Mouse (Mus musculus) midbrain, embryonic 10.5 days (tissue): ENCODE results near the gene Ambp. TPM values are rescaled to one million over a fixed set of nuclear protein-coding genes. Genes with fewer than 3 reads are reported as not detected.

Source experiments
- DNase-seq: peaks from one replicate; pipeline ENCODE4 v3.0.0-alpha.2; 2017; ENCODE audit warnings: low spot score
- H3K27ac ChIP-seq: fragments of 300-500 bp; sonication (generic); replicated peaks from 2 replicates; pipeline ENCODE4 v1.5.1; 2016; ENCODE audit warnings: mild to moderate bottlenecking
- H3K27me3 ChIP-seq: fragments of 300-500 bp; sonication (generic); 2 replicates; pipeline ENCODE4 v1.6.1; 2016; ENCODE audit warnings: low read depth, mild to moderate bottlenecking; ENCODE audit not compliant: poor library complexity, severe bottlenecking
- H3K36me3 ChIP-seq: fragments of 300-500 bp; sonication (generic); 2 replicates; pipeline ENCODE4 v1.6.1; 2016; ENCODE audit warnings: mild to moderate bottlenecking, moderate library complexity
- H3K4me1 ChIP-seq: fragments of 300-500 bp; sonication (generic); 2 replicates; pipeline ENCODE4 v1.6.1; 2016
- H3K4me3 ChIP-seq: fragments of 300-500 bp; sonication (generic); 2 replicates; pipeline ENCODE4 v1.5.1; 2016; ENCODE audit warnings: mild to moderate bottlenecking, moderate library complexity
- H3K9me3 ChIP-seq: fragments of 300-500 bp; sonication (generic); replicated peaks from 2 replicates; pipeline ENCODE4 v1.6.1; 2016; ENCODE audit warnings: mild to moderate bottlenecking
- WGBS: fragments of 180-500 bp; shearing (Covaris S2); methylation state at CpG from one replicate; pipeline ENCODE4 v1.1.7; 2016; 5-methylcytosine and 5-hydroxymethylcytosine counted together
- polyA plus RNA-seq: library from polyadenylated mRNA; unstranded; fragments of >200 nt; fragmentation: Nextera tagmentation; extraction: Ambion mirVana; gene quantifications from 2 replicates; pipeline ENCODE4 v1.2.1, GENCODE M21; 2016

Gene Ambp
- not detected in 2 replicates for polyA plus RNA-seq

DNA sequence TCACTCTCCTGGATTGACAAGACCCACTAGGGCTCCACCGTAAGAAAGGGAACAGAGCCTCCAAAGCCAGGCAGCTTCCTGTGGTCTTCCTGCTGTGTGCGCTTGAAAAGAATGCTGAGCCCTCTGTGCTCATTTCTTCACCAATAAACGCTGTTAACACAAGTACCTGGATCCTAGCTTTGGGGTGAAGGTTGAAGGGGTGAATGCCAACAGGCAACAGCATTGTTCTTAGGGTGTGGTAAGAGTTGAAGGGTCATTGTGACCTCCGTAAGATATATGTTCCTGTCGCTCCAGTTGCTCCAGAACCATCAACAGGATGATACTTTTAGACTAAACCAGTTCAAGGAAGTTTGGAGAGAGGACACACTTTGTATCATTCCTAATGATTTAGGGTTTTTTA, at the start of gene Ambp:
Gene Ambp (minus strand): TSS at position 101 of the 400 bp plus-strand sequence.
- no peak within 1 kb of the TSS for H3K4me3 ChIP-seq
- no peaks in the 10 kb centered on the region for H3K27me3 ChIP-seq
- 66% methylated on average over 5 of the region's 5 CpGs for WGBS
- H3K4me1 ChIP-seq: no peaks in the 10 kb centered on the region
- H3K9me3 ChIP-seq: no peaks in the 10 kb centered on the region
- no peak within 1 kb of the TSS for H3K27ac ChIP-seq
- DNase-seq: no peak
- no peaks in the 10 kb centered on the region for H3K36me3 ChIP-seq

DNA sequence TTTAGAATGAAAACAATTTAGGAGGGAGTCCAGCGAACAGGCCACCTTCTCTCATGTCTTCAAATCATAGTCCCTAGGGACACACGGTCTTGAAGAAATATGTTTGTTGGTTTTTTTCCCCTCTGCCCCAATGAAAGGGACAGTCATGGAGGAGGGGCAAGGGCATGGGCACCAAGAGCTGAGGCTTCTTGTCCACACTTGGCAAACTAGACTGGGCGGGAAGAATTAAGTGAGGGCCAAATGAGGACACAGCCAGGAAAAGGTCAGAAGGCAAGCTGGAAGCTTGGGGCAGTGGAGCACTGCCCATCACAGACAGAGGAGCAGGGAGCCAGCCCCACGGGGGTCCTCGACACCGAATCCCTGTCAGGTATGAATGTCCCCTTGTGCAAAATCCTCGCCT, 49.3 kb upstream of the Ambp start:
- WGBS: 85% methylated on average over 7 of the region's 7 CpGs
- Histone ChIP-seq H3K27ac (no peak overlapping the region), H3K9me3 (no peaks in the 10 kb centered on the region), H3K27me3 (no peaks in the 10 kb centered on the region), H3K4me3 (no peak overlapping the region), H3K36me3 (no peaks in the 10 kb centered on the region), H3K4me1 (no peaks in the 10 kb centered on the region)
- no peak for DNase-seq

DNA sequence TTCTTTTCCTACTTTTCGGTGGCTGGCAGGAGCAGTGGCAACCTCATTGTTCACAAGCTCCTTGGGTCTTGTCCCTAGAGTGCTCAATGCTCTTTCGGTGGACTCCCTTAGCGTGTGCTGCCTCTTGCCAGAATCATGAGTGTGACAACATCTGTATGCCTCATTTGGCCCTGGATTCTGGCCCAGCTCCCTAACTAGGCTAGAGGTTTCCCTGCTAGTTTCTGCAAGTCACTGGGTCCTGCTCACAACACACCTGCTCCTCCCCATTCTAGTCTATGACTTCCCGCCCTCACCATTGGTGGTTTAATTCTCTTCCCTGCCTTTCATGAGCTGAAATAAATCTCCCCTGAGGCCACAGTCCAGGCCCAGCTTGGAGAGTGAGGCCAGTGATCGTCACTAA, 44.8 kb upstream of the Ambp start:
- Histone ChIP-seq H3K9me3 (no peaks in the 10 kb centered on the region), H3K4me1 (no peaks in the 10 kb centered on the region), H3K4me3 (no peak overlapping the region), H3K27ac (no peak overlapping the region), H3K27me3 (no peaks in the 10 kb centered on the region), H3K36me3 (no peaks in the 10 kb centered on the region)
- 84% methylated on average over 5 of the region's 5 CpGs for WGBS
- DNase-seq: no peak

DNA sequence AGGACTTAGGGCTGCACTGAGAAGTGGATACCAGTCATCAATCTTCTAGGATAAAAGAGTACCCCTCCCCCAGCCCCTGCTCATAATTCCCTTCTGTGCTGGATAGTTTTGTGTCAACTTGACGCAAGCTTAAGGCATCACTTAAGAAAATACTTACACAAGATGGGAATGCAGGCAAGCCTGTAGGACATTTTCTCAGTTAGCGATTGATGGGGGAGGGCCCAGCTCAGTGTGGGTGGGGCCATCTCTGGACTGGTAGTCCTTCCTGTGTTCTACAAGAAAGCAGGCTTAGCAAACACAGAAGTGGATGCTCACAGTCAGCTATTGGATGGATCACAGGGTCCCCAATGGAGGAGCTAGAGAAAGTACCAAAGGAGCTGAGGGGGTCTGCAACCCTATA, 39.8 kb upstream of the Ambp start:
- H3K4me3 ChIP-seq: no peak overlapping the region
- H3K36me3 ChIP-seq: no peaks in the 10 kb centered on the region
- H3K9me3 ChIP-seq: no peaks in the 10 kb centered on the region
- H3K27ac ChIP-seq: no peak overlapping the region
- H3K4me1 ChIP-seq: 0 out of 2 replicates have a peak, but pooled peaks cover 4% of the 10 kb centered on the region
- no peak for DNase-seq
- H3K27me3 ChIP-seq: no peaks in the 10 kb centered on the region
- WGBS: 84% methylated on average over 2 of the region's 2 CpGs

DNA sequence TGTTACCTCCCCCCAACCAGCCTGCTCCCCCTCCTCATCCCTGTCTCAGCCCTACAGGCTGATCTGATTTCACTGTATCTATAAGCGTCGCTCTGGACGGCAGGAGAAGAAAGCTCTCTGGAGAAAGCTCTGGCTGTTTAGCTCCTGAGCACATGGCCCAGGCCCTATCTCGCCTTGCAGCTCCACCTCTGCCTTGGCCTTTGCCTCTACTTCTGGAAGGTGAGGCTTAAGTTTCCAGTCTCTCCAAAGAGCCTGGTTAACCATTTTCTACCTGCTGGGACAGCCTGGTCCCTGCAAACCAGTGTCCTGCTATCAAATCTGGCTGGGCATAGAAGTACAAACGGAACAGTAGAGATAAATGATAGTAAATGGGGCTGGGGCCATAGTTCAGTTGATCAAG, 37.0 kb upstream of the Ambp start:
- Histone ChIP-seq H3K4me3 (no peak overlapping the region), H3K36me3 (no peaks in the 10 kb centered on the region), H3K9me3 (no peaks in the 10 kb centered on the region), H3K4me1 (peaks cover 9% of the 10 kb centered on the region), H3K27ac (no peak overlapping the region), H3K27me3 (no peaks in the 10 kb centered on the region)
- WGBS: 84% methylated on average over 5 of the region's 5 CpGs
- DNase-seq: no peak

DNA sequence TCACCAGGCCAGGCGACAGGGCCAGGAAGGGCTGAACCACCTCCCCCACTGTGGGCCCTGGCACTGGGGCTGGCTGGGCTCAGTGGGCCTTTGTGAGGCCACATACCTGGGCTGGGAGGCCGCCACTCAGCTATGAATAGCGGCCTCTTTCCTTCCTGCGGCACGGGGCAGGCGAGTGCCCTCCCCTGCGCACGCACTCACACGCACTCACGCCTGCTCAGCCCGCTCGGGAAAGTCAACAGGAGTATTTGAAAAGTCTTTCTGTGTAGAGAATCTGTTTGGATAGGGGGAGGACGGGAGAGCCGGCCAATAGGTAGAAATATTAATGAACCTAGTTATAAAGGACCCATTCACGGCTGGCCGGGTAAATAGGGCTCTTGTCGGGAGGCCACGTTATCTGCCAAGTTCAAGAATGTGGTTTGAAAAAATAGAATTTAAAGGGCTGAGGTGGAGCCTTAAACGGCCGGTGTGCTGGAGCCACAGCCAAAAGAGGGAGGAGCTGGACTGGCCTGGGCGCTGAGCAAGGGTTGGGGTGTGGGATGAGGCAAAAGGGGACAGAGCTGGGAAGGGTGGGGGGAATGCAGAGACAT, 31.8 kb upstream of the Ambp start:
- Histone ChIP-seq H3K9me3 (no peaks in the 10 kb centered on the region), H3K4me3 (no peak overlapping the region), H3K27ac (peak overlapping the region; percentile 43; the same call in 1 of the 2 replicates), H3K36me3 (no peaks in the 10 kb centered on the region), H3K27me3 (peaks cover 7% of the 10 kb centered on the region; the same call in 1 of the 2 replicates), H3K4me1 (peaks cover 16% of the 10 kb centered on the region)
- no peak for DNase-seq
- WGBS: 63% methylated on average over 21 of the region's 21 CpGs

DNA sequence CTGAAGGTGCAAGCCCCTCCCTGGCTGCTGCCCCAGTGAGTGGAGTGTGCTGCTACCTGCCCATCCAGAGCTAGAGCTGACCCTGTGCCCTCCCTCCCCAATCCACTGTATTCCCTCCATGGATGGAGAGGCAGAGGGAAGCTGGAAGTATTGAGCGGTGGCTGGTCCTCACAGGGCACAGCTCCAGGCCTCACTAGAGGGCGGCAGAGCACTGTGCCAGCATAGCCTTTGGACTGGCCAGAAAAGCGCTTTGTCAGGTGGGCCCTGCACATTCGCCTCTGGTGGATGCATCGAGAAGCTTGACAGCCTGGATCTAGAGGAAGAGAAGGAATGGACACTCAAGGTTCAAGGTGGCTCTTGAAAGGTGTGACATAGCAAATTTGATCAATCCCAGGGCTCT, 27.0 kb upstream of the Ambp start:
- Histone ChIP-seq H3K4me3 (no peak overlapping the region), H3K4me1 (peaks cover 6% of the 10 kb centered on the region), H3K36me3 (no peaks in the 10 kb centered on the region), H3K27me3 (peaks cover 7% of the 10 kb centered on the region; the same call in 1 of the 2 replicates), H3K9me3 (no peaks in the 10 kb centered on the region), H3K27ac (no peak overlapping the region)
- DNase-seq: peak; percentile 61
- WGBS: 8% methylated on average over 5 of the region's 5 CpGs

DNA sequence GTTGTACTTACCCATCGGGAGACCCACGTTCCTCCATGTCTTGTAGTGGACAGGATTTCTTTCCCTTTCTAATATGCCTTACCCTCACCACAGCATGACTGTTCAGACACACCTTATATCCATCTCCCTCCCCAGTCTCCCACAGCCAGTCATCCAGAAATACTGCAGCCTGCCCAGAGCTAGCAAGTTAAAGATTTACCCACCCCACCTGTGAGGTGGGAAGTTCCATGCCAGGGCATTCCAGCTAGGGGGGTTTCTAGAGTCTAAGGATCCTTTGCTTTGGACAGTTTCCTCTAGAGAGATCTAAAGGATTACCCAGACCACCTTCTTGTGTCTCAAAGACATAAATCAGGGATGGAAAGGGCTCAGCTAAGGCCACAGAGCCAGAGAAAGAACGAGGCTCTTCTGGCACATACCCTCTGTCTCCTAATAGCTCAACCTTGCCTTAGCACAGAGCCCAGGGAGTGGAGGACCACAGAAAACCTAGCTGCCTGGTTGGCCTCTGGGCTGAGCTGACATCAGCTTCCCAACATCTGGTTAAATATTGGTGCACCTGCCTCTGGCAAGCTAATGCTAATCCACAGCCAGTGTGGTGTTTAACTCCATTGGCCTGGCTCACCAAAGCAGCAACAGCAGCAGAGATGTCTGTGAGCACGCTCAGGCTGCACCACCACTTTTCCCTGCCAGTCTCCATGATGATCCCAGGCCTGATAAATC, 17.5 kb upstream of the Ambp start, which contains the start of gene Kif12:
Gene Kif12 (minus strand): TSS at position 163 of the 717 bp plus-strand sequence.
- no peaks in the 10 kb centered on the region for H3K9me3 ChIP-seq
- H3K27ac ChIP-seq: no peak within 1 kb of the TSS
- H3K36me3 ChIP-seq: no peaks in the 10 kb centered on the region
- 79% methylated on average over 4 of the region's 4 CpGs for WGBS
- H3K27me3 ChIP-seq: peaks cover 22% of the 10 kb centered on the region
- H3K4me3 ChIP-seq: no peak within 1 kb of the TSS
- H3K4me1 ChIP-seq: no peaks in the 10 kb centered on the region
- DNase-seq: no peak

DNA sequence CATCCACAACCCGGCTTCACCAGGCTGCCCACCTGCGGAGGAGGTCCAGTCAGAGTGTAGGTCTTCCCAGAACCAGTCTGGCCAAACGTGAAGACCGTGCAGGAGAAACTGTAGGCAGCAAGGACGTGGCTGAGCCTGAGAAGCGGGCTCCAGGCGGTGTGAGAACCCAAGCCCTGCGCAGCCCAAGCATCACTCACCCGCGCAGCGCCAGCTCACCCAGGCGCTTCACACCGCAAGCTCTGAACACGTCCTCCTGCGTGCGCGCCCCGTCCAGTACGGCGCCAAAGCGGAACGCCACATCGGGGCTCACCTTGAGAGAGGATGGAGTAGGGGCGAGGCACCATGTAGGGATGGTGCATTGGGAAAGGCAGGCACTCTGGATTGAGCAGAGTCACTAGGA, 16.5 kb upstream of the Ambp start:
- Histone ChIP-seq H3K9me3 (no peaks in the 10 kb centered on the region), H3K4me3 (no peak overlapping the region), H3K27ac (no peak overlapping the region), H3K27me3 (peaks cover 22% of the 10 kb centered on the region), H3K36me3 (no peaks in the 10 kb centered on the region), H3K4me1 (no peaks in the 10 kb centered on the region)
- 47% methylated on average over 24 of the region's 24 CpGs for WGBS
- no peak for DNase-seq

DNA sequence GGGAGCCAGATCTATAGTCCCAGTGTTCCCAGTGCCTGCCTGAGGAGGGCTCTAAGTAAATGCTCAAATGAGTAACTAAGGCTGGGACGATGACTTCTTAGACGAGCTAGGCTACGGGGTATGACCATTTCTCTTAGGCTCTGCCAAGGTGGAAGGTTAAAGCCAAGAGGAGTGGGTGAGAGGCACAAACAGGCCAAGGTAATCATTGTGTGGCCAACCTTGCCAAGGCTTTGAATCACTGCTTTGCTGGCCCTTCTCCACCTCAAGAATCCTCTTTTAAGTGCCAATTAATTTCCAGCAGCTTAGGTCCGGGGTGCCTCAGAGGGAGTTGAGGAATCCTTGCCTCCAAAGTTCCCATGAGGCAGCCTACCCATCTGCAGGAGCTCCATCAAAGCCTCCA, 15.5 kb upstream of the Ambp start:
- Histone ChIP-seq H3K27ac (no peak overlapping the region), H3K9me3 (no peaks in the 10 kb centered on the region), H3K36me3 (no peaks in the 10 kb centered on the region), H3K4me1 (no peaks in the 10 kb centered on the region), H3K4me3 (no peak overlapping the region), H3K27me3 (peaks cover 22% of the 10 kb centered on the region)
- no peak for DNase-seq
- WGBS: 88% methylated on average over 4 of the region's 4 CpGs

DNA sequence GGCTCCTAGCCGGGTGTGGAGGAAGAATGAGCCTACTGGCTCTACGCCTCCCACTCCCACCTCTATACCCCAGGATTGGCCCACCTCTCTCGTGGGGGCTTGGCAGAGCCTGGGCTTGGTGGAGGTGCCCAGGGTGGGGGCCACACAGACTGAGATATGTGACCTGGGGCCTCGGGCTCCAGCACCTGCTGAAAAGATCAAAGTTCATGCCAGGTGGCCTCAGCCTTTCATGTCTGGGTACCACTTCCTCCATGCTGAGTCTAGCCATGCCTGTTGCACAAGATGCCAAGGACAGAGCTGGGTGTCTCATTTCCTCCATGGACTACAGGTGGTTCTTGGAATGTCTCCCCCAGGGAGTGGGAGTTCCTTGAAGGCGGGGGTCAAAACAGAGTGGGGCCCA, 11.7 kb upstream of the Ambp start:
- WGBS: 90% methylated on average over 5 of the region's 5 CpGs

DNA sequence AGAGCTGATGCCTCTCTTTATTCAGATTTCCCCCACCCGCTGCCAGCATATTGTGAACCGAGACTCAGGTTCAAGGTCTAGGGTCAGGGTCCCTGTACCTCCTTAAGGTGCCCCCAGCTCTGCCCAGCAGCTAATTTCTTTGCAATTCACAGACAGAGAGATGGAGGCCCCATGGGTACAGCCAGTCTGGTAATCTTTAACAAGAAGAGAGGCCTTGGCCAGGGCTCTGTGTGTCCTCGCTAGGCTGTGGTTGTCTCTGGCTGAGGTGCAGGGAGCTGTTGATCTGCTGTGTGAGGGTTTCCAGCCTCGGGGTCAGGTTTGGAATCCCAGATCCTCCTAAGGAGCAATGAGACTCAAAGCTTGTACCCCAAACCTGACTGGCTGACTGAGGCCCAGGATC, 11.0 kb upstream of the Ambp start:
- peaks cover 5% of the 10 kb centered on the region for H3K27me3 ChIP-seq
- DNase-seq: no peak
- no peaks in the 10 kb centered on the region for H3K9me3 ChIP-seq
- WGBS: 90% methylated on average over 4 of the region's 4 CpGs
- H3K36me3 ChIP-seq: no peaks in the 10 kb centered on the region
- no peak overlapping the region for H3K4me3 ChIP-seq
- no peak overlapping the region for H3K27ac ChIP-seq
- H3K4me1 ChIP-seq: no peaks in the 10 kb centered on the region

More for the DNA sequence above, 11.7 kb upstream of the Ambp start:
- H3K36me3 ChIP-seq: no peaks in the 10 kb centered on the region
- H3K4me1 ChIP-seq: no peaks in the 10 kb centered on the region
- H3K9me3 ChIP-seq: no peaks in the 10 kb centered on the region
- peaks cover 12% of the 10 kb centered on the region for H3K27me3 ChIP-seq
- no peak overlapping the region for H3K27ac ChIP-seq
- DNase-seq: no peak
- no peak overlapping the region for H3K4me3 ChIP-seq

DNA sequence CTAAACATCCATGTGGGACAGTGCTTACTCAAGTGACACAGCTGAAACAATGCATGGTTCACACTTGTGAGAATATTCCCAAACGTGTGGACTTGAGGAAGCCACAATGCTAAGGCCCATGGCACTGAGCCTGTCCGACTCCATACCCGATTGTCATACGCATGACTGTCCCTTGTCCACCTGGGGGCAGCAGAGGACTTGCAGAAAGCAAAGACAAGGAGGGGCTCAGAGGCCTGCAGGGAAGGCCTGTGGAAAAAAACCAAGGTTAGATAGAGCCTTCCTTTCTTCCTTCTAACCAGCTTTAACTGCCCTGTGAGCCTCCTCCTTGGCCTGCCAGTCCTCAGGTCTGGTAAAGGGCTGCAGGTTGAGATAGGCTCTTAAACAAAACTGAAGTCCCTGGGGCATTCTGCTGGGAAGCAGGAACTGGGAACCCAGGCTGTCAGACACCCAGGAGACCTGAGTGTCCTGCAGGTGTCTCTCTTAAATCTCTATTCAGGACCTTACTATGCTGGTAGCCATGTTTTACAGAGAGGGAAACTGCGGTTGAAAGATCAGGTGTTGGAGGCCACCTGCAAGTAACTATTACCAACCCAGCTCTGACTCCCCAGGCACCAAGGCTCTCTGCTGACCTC, 4.5 kb upstream of the Ambp start:
- WGBS: 25% methylated on average over 5 of the region's 5 CpGs
- no peaks in the 10 kb centered on the region for H3K27me3 ChIP-seq
- H3K36me3 ChIP-seq: no peaks in the 10 kb centered on the region
- DNase-seq: peak; percentile 83
- H3K27ac ChIP-seq: no peak overlapping the region
- H3K4me1 ChIP-seq: no peaks in the 10 kb centered on the region
- H3K4me3 ChIP-seq: no peak overlapping the region
- no peaks in the 10 kb centered on the region for H3K9me3 ChIP-seq
